Mouse (Mus musculus): ENCODE measurements around the gene Arl4c.

DNA sequence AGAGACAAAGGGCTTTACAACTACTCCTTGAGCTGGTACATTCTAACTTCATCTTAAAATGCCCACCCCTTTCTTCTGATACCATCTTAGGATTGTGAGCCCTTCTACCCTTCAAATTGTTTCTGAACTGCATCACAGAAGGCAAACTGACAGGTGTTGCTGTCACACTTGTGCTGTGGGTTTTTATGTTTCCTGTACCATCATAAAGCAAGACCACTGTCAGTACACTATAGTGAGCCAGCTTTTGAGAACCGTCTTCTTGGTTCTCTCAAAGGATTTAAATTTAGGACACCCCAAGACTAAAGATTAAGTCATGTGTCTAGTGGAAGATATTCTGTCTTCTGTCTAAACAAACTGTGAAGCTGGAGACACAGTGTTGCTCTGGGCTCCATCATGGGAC, 17.3 kb downstream of the Arl4c start:
- TF ChIP-seq CTCF (IDR thresholded peaks at IDR 0.05; ENCODE audit: low read depth) = no peak
- TF ChIP-seq EP300 (IDR thresholded peaks at IDR 0.05; ENCODE audit: low read depth) = no peak

All from liver, embryonic 14.5 days (tissue).